ENCODE assay signal across 8 mouse cellular contexts in the genomic region with DNA sequence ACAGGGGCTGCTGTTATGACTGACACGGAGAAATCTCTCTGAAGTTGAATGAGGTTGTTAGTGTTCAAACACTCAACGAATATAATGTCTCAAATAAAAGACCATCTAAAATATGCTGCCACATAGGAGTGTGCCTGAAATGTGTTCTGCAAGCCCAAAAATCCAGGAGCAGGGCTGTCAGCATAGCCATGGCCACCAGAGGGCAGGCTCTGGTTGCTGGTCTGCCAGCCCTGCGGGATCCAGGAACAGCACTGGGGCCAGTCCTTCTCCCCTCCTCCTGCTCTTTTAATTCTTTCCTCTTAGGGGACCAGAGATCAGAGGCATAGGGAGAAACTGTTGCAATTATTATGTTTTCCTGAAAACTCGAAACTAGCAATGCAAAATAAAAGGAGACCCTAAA.
DNase-seq lines count a peak whose midpoint lies in the region; ATAC-seq and TF ChIP-seq lines count a peak whose summit lies in the region.

No protein-coding gene starts in this region.

- DNase-seq in heart, postnatal 0 days (ENCODE audit: low spot score), result no peak
- no peak for DNase-seq in heart, postnatal 25 days (ENCODE audit: low spot score)
- DNase-seq in adrenal gland, postnatal 10 days, result peak; percentile 89
- DNase-seq in kidney, adult 18-20 months, result peak; percentile 77
- DNase-seq in limb, embryonic 14.5 days (ENCODE audit: low spot score), result peak; percentile 64
- DNase-seq in thymus, postnatal 36 days, result peak; percentile 63 to 68

- peak; percentile 88 for TF ChIP-seq CTCF in heart, postnatal 0 days (IDR thresholded peaks at IDR 0.05; ENCODE audit: low read depth)

- H3K9me3 ChIP-seq in heart, postnatal 0 days (replicated peaks; ENCODE audit: control insufficient read depth, low read length), result no peaks in the 10 kb centered on the region
- H3K9me3 ChIP-seq in forebrain, embryonic 12.5 days, result no peaks in the 10 kb centered on the region
- no peaks in the 10 kb centered on the region for H3K9me3 ChIP-seq in limb, embryonic 14.5 days (ENCODE audit: control insufficient read depth, low read length)
- no peaks in the 10 kb centered on the region for H3K9me3 ChIP-seq in neural tube, embryonic 13.5 days

- no peaks in the 10 kb centered on the region for H3K4me1 ChIP-seq in heart, postnatal 0 days (ENCODE audit: control insufficient read depth, insufficient read depth)
- peaks cover 6% of the 10 kb centered on the region; the same call in 1 of the 2 replicates for H3K4me1 ChIP-seq in forebrain, embryonic 12.5 days
- peaks cover 6% of the 10 kb centered on the region; the same call in 1 of the 2 replicates for H3K4me1 ChIP-seq in limb, embryonic 14.5 days (ENCODE audit: control insufficient read depth, insufficient read depth, low read length)
- peaks cover 23% of the 10 kb centered on the region for H3K4me1 ChIP-seq in neural tube, embryonic 13.5 days (replicated peaks)

- no peak for TF ChIP-seq POLR2A in limb, embryonic 14.5 days (IDR thresholded peaks at IDR 0.05; ENCODE audit: borderline replicate concordance, extremely low read depth, insufficient read depth, insufficient read length)

- no peak for TF ChIP-seq EP300 in heart, postnatal 0 days (IDR thresholded peaks at IDR 0.05; ENCODE audit: low read depth)

- peaks cover 39% of the 10 kb centered on the region for H3K27me3 ChIP-seq in heart, postnatal 0 days (ENCODE audit: control insufficient read depth, insufficient read depth, low read length)
- H3K27me3 ChIP-seq in forebrain, embryonic 12.5 days, result peaks cover 59% of the 10 kb centered on the region
- H3K27me3 ChIP-seq in limb, embryonic 14.5 days (ENCODE audit: control insufficient read depth, insufficient read depth, low read length), result peaks cover 48% of the 10 kb centered on the region
- peaks cover 55% of the 10 kb centered on the region for H3K27me3 ChIP-seq in neural tube, embryonic 13.5 days

- intact Hi-C loops in heart, postnatal 25 days (cut with DNase I), result loop anchor here (5.0 kb wide), 1 partner anchor 300 kb away; no protein-coding TSS in a partner anchor

- H3K4me3 ChIP-seq in heart, postnatal 0 days (ENCODE audit: low read depth, low read length), result no peak overlapping the region
- H3K4me3 ChIP-seq in forebrain, embryonic 12.5 days (replicated peaks), result no peak overlapping the region
- H3K4me3 ChIP-seq in limb, embryonic 14.5 days (replicated peaks; ENCODE audit: low read length), result no peak overlapping the region
- H3K4me3 ChIP-seq in neural tube, embryonic 13.5 days, result no peak overlapping the region

- no peak overlapping the region for H3K4me2 ChIP-seq in heart, postnatal 0 days (ENCODE audit: low read depth, low read length)
- no peak overlapping the region for H3K4me2 ChIP-seq in forebrain, embryonic 12.5 days
- H3K4me2 ChIP-seq in limb, embryonic 14.5 days (replicated peaks; ENCODE audit: low read depth, low read length, severe bottlenecking), result no peak overlapping the region
- no peak overlapping the region for H3K4me2 ChIP-seq in neural tube, embryonic 13.5 days

- H3K9ac ChIP-seq in heart, postnatal 0 days (replicated peaks; ENCODE audit: low read depth, low read length), result no peak overlapping the region
- no peak overlapping the region for H3K9ac ChIP-seq in forebrain, embryonic 12.5 days
- H3K9ac ChIP-seq in limb, embryonic 14.5 days (ENCODE audit: low read depth, low read length, severe bottlenecking), result no peak overlapping the region
- H3K9ac ChIP-seq in neural tube, embryonic 13.5 days, result no peak overlapping the region

- 7% methylated on average over 4 of the region's 4 CpGs for WGBS in heart, postnatal 0 days
- WGBS in forebrain, embryonic 12.5 days, result 11% methylated on average over 4 of the region's 4 CpGs
- 7% methylated on average over 4 of the region's 4 CpGs for WGBS in limb, embryonic 14.5 days
- WGBS in neural tube, embryonic 13.5 days, result 6% methylated on average over 4 of the region's 4 CpGs

- ATAC-seq in heart, postnatal 0 days (ENCODE audit: insufficient read depth, low read depth), result no peak; the same call in 1 of the 2 replicates
- ATAC-seq in forebrain, embryonic 12.5 days (ENCODE audit: low FRiP score), result 0 out of 2 replicates have a peak, but pooled peaks have one; percentile 23
- no peak for ATAC-seq in limb, embryonic 14.5 days (ENCODE audit: low FRiP score, low read depth)
- ATAC-seq in neural tube, embryonic 13.5 days (ENCODE audit: low read depth), result 0 out of 2 replicates have a peak, but pooled peaks have one; percentile 37

- H3K36me3 ChIP-seq in heart, postnatal 0 days (replicated peaks; ENCODE audit: control insufficient read depth, insufficient read depth, low read length), result no peaks in the 10 kb centered on the region
- no peaks in the 10 kb centered on the region for H3K36me3 ChIP-seq in forebrain, embryonic 12.5 days (replicated peaks)
- no peaks in the 10 kb centered on the region for H3K36me3 ChIP-seq in limb, embryonic 14.5 days (ENCODE audit: control insufficient read depth, insufficient read depth, low read length)
- no peaks in the 10 kb centered on the region for H3K36me3 ChIP-seq in neural tube, embryonic 13.5 days

- H3K27ac ChIP-seq in heart, postnatal 0 days (ENCODE audit: low read depth), result no peak overlapping the region
- no peak overlapping the region for H3K27ac ChIP-seq in forebrain, embryonic 12.5 days
- H3K27ac ChIP-seq in limb, embryonic 14.5 days (replicated peaks; ENCODE audit: low read depth, low read length), result no peak overlapping the region
- H3K27ac ChIP-seq in neural tube, embryonic 13.5 days (replicated peaks), result no peak overlapping the region

Comparison
In these comparisons a context has a peak if more than half of its experiments do, and no peak if none do; other contexts are left out.
1. ATAC-seq: peak in forebrain, embryonic 12.5 days (single experiment) and neural tube, embryonic 13.5 days (single experiment); none in heart, postnatal 0 days (single experiment) and limb, embryonic 14.5 days (single experiment).
2. DNase-seq: peak in adrenal gland, postnatal 10 days (single experiment), kidney, adult 18-20 months (single experiment), limb, embryonic 14.5 days (single experiment) and thymus, postnatal 36 days (2 of 2); none in heart, postnatal 0 days (single experiment) and heart, postnatal 25 days (single experiment).